Mouse (Mus musculus): ENCODE measurements around the gene Dnajb9.

GRCm38 (mm10) chr12:44166949-44167348 lies 43.2 kb downstream of the Dnajb9 start:
- TF ChIP-seq EP300 (IDR thresholded peaks at IDR 0.05; ENCODE audit: low read depth in 1 of 2, low read length in 2 of 2), result no peak
- TF ChIP-seq CHD2 (IDR thresholded peaks at IDR 0.05; ENCODE audit: low read length), result no peak
- no peak for TF ChIP-seq MAFK (IDR thresholded peaks at IDR 0.05; ENCODE audit: borderline replicate concordance, low read depth, low read length)
- no peak for TF ChIP-seq UBTF (IDR thresholded peaks at IDR 0.05; ENCODE audit: borderline replicate concordance, insufficient read depth, low read depth, low read length)
- TF ChIP-seq ELF1 (IDR thresholded peaks at IDR 0.05; ENCODE audit: low read depth, low read length), result no peak
- no peak for TF ChIP-seq GATA1 (IDR thresholded peaks at IDR 0.05; ENCODE audit: low read depth, low read length)
- no peak for TF ChIP-seq E2F4 (IDR thresholded peaks at IDR 0.05; ENCODE audit: borderline replicate concordance, low read depth, low read length)
- TF ChIP-seq CTCF (IDR thresholded peaks at IDR 0.05 in 2 of 3, conservative IDR thresholded peaks at IDR 0.05 in 1 of 3; ENCODE audit: control insufficient read depth in 1 of 3, insufficient read depth in 1 of 3, low read depth in 2 of 3, low read length in 3 of 3, poor library complexity in 1 of 3, severe bottlenecking in 1 of 3), result peak; percentile 27 to 78 (median 53); a peak in 5 of 6 replicates
- TF ChIP-seq POLR2A (IDR thresholded peaks at IDR 0.05; ENCODE audit: control insufficient read depth in 1 of 2, insufficient read depth in 1 of 2, low read depth in 1 of 2, low read length in 2 of 2, poor library complexity in 1 of 2), result no peak
- no peak for TF ChIP-seq MAX (IDR thresholded peaks at IDR 0.05; ENCODE audit: low read length)

Measured in MEL (cell line).